Mouse (Mus musculus) thymus, postnatal 14 days (tissue): Measurements from ENCODE around the gene Crxos.
"Not testable (repeated sequence)": the region's sequence is repeated elsewhere in the genome, so short reads cannot be mapped to it uniquely, and the experiment has no call there.

ENCODE experiments used
- DNase-seq: peaks from one replicate; pipeline ENCODE4 v3.0.0; 2021

Crxos gene

DNA sequence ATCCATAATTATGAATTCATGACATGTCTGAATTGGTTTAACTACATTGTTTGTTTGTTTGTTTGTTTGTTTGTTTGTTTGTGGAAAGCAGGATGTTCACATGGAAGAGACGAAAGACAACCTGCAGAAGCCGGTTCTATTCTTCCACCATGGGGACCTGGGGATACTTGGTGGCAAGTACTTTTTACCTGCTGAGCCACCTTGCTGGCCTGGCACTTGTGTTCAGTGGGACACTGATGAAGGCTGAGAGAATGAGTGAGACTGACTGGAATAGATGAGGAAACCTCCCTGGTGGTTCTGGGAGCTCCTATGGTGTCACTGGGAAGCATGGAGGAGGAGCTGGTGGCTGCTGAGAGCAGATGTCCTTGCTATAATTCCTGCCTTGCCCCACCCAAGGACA lies at the start of gene Crxos:
Crxos (plus strand) TSS at position 301 of the 400 bp plus-strand sequence.
- DNase-seq, result no peak

DNA sequence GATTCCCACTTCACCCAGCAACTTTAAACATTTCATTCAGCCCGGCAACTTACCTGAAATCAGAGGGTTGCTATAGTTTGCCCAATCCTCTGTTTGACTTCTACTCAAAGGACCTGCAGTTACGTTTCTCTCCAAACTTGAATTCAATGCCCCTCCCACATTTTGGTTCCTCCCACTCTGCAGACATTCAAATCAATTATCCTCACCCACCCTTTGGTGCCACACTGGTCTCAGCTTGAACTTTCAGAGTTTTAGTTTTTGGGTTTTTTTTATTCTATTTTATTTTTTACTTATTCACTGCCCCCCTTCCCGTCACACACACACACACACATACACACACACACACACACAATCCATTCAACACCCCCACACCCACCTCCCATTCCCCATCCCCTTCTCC lies 42.8 kb upstream of the Crxos start, which contains the start of gene Obox6:
Obox6 (minus strand) TSS at position 101 of the 400 bp plus-strand sequence.
- no peak for DNase-seq

DNA sequence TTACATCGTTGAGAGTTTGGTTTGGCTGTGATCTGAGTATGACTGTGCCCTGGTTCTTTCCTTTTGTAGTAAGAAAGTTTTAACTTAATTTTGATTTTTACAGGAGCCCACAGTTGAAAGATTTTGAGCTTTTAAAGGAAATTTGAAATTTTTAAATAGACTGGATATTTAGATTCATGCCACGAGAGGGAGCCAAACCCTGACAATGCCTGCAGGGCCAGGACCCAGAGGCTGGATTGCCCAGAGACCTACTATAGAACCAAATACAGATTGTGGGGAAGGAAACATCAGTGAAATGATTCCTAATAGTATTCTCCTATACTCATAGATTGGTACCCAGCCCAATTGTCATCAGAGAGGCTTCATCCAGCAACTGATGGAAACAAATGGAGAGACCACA lies 22.8 kb upstream of the Crxos start:
- DNase-seq, result no peak

DNA sequence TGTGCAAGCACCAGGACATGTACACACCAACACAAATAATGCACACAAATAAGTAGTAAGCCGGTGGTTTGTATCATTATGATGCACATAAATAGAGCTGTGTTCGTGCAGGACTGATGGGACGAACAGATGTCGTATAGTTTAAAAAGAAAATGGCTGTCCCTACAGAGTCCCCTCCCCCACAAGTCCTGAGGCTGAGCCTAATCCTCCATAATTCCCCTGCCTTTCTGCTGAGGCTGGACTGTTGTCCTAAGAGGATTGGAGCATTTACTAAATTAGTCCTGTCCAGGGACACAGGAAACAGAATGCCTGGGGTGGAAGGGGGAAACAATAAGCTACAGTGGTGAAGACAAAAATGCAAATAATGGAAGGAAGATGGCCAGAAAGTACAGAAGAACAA lies 18.3 kb upstream of the Crxos start:
- DNase-seq, result no peak

DNA sequence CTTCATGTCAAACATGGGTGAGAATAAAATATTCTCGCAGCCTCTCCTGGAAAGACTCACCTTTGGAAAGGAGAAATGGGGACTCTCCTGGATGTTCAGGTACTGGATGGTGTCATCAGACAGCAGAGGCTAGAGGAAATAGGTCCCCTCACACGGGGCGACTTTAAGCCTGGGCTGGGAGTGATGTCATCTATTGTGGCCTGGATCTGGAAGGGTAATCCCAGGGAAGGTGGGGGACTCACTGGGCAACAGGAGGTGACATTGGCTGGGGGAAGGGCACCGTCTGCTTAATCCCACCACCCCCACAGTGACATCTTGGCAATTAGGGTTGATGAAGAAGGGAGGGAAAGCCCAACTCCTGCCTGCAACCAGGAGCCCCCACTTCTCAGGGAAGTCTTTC lies 2.7 kb upstream of the Crxos start, which contains the start of gene Crx:
Crx (minus strand) TSS at position 213 of the 400 bp plus-strand sequence.
- no peak for DNase-seq

DNA sequence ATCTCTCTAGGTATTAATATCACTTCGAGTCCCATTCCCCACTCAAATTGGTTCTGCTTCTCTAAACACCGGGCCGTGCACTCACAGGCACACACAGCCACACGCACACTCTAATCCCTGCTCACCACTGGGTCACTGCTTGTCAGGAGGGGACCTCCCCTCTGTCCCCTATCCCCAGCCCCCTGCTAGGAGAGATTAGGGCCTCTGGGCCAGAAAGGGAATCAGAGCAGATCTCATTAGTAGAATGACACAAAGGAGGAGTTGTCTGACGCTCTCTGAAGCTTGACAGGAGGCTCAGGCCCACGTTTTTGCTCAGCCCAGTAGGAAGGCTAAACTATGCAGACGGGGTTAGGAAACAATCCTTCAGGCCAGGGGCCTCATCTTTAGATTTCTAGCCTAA lies 1.0 kb upstream of the Crxos start:
- no peak for DNase-seq

DNA sequence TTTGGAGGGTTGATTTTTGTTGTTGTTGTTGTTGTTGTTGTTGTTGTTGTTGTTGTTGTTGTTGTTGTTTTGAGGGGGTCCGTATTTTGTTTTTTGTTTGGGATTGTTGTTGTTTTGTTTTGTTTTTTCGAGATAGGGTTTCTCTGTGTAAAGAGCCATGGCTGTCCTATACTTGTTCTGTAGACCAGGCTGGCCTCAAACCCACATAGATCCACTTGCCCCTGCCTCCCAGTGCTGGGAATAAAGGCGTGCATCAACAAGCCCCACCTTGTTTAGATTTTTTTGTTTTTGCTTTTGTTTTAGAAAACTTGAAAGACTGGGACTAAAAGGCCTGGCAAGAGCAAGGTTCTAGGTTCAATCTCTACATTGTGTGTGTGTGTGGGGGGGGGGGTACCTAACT lies 586 bp upstream of the Crxos start:
- no peak for DNase-seq

DNA sequence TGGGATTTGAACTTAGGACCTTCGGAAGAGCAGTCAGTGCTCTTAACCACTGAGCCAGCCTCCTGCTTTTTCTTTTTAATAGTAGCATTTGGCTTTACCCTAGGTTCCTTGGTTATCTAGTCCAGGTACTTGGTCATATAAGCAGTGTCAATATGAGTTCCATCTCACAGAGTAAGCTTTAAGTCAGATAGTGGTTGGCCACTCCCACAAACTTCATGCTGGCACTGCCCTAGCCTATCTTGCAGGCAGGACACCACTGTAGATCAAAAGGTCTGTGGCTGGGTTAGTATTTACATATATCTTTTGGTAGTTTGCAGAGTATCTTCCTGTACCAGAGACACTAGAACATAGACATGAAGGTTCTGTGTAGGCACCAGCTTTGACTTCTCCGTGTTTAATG lies 1.7 kb downstream of the Crxos start:
- DNase-seq, result no peak

DNA sequence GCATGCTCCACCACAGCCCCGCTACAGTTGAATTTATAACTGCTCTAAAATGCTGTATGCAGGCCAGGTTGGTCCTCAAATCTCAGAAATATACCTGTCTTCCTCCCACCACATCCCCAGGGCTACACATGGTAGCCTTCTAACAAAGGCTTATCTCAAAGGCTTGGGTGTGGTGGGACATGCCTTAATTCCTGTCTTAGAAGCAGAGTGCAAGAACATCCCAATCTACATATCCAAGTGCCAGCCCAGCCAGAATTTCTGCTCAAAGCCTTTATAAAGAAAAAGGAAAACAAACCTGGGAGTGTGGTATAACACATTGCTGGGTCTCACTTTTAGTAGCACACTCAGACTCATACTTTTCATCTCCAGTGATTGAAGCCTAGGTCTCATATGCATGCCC lies 11.8 kb downstream of the Crxos start:
- no peak for DNase-seq

DNA sequence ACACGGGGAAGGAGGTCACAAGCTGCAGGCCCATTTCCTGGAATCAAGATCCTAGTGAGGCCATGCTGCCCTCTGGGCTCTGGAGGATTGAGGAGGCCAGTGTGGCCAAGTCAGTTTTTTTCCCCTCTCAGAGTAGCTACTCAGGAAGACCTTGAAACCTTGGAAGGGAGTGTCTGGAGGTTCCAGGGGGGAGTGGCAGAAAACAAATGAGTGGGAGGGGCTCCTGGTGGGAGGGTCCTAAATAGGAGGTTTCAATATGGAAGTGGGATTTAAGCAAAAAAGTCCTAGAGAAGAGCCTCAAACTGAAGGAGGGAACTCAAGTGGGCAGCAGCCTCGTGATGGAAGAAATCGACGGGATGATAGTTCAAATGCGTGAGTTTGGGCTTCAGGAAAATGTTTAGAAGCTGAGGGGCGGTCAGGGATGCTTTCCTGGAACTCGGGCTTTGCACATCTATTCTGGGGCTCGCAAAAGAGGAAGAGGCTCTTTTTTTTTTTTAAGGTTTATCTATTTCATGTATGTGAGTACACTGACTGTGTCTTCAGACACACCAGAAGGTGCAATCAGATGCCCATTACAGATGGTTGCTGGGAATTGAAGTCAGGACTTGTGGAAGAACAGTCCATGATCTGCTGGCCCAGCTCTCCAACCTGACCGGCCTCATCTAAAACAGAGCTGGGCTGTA lies 19.1 kb downstream of the Crxos start:
- no peak for DNase-seq

DNA sequence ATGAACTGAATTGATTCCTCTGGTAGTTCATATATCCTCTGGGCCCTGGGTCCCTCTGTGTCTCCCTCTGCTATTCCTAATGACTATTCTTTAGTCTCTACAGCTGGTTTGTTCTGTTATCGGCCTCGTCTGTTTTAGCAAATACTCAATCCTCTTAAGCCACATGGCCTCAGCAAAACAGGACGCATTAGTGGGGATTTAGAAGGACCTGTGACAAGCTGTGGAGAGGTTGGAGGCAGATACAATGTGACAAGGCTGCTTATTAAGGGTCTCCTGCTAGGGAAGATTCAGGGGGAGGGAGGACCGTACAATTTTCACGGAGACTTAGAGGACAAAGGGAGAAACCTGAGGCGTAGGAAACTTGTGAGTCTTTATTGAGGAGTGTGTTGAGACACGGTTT lies 23.4 kb downstream of the Crxos start:
- DNase-seq, result no peak

DNA sequence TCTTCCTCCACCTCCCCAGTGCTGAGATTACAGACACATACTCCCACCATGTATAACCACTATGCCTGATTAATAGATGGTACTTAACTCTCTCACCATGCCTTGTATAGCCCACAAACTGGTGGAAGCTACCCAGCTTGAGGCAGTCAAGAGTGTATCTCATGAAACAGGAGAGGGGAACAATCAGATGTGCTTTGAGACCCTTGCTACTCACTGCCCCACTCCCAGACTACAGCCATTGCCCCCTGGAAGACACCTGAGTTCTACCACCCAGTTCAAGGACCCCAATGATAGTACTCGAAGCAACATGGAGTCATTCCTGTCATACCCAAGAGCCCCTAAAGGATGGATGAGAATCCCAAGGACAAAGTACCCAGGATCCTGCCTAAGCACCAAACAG lies 24.2 kb downstream of the Crxos start:
- no peak for DNase-seq

DNA sequence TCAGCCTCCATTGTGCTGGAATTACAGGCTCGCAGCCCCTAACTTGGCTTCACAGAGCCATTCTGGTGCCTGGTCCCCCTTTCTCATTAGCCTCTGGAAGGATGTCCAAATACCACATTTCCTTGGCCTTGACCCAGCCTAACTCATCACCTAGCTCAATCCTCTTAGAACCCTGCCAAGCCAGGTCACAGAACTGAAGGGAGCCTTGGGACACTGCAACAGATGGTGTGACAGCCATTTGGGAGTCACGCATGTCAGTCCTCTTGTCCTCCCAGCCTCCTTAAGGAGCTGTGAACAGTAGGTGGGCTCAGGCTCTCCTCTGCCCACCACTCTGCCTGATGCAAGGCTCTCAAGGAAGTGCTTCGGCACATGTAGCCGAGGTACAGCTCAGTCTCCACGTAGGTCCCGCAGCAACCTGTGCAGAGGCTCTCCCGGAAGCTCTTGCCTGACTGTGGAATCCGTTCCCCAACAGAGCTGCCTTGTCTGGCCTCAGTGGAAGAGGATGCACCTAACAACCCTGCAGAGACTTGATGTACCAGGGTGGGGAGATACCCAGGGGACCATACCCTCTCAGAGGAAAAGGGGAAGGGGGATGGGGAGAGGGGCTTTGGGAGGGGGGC lies 25.7 kb downstream of the Crxos start:
- DNase-seq, result no peak

DNA sequence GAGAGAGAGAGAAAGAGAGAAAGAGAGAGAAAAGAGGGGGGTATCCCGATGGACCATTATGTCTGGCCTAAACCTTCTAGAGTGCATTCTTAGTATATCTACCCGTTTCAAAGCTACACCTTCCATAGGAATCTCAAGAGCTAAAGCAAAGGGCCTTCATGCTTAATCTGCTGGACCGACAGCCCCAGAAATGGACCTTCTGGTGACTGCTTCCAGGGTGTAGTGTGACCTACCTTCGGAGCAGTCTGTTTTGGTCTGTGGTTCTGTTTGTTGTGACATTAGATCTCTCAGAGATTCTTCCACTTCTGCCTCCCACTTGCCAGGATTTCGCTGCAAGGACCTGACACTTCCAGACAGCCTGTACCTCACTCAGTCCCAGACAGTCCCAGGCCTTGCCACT lies 28.1 kb downstream of the Crxos start:
- DNase-seq, result no peak

DNA sequence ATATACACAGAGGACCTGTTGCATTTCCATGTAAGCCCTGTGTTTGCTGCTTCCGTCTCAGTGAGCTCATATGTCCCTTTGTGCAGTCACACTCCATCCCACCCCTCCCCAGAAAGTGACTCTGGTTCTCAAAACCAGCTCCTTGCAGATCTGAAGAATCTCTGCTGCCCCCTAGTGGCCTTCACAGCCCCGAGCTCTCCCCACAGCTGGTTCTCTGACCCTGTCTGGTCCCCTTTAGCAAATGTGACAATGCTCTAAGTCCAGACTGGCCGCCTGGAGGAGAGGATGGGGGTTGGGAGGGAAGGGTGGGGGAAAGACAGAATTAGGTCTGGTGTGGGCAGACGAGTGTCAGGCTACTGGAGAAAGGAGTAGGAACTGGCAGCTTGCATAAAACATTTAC lies 29.8 kb downstream of the Crxos start:
- peak; percentile 80 for DNase-seq

DNA sequence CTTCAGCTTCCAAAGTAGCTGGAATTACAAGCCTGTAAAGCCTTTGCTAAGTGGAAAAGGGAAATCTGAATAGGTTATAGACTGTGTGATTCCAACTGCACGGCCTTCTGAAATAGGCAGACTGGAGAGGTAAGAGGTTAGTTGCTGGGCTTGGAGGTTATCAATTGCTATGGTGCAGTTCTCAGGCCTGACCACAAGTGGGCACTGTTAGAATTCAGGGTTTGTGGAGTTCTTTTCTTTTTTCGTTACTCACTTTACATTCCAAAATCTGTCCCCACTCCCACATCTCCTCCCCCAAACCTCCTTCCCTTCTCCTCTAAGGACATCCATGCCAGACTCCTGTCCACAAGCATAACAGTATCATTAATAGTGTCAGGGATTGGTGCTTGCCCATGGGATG lies 31.8 kb downstream of the Crxos start:
- DNase-seq, result peak; percentile 54

DNA sequence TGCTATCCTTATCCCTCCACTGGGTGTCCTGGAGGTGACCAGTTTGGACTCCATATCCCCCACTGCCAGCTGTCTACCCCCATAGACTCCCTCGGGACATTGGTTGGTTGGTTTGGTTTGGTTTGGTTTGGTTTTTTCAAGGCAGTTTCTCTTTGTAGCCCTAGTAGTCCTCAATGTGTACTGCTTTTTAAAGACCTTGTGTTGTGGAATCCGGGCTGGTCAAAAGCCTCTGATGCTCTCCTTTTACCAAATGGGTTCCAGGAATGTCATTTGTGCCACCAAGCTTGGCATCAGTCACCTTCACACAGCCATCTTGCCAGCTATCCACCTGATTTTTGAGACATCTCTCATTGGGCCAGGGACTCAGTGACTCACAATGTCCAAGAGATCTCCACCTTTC lies 32.3 kb downstream of the Crxos start:
- no peak for DNase-seq

DNA sequence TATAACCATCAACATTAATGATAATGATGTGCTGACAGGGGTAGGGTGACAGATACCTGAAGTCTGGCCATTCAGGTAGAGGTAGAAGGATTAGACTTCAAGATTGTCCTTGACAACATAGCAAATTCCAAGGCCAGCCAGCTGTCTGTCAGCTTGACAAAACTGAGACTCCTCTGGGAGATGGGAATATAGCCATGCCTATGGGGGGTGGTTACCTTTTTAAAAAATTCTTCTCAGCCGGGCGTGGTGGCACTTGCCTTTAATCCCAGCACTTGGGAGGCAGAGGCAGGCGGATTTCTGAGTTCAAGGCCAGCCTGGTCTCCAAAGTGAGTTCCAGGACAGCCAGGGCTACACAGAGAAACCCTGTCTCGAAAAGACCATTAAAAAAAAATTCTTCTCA lies 33.3 kb downstream of the Crxos start:
- DNase-seq, result not testable (repeated sequence)

DNA sequence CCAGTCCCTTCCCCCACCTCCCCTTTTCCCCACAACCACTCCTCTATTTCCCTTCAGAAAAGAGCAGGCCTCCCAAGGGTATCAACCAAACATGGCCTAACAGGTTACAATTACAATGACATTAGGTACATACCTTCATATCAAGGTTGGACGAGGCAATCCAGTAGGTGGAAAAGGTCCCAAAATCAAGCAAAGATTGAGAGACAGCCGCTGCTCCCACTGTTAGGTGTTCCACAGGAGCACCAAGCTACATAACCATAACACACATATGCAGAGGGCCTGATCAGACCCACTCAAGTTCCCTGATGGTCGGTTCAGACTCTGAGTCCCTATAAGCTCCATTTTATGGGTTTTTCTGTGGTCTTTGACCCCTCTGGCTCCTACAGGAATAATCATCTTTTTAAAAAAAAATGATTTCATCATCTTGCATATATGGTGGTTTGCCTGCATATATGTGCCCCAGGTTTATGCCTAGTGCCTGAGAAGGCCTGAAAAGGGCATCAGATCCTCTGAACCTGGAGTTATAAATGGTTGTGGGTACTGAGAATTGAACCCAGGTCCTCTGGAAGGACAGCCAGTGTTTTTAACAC lies 33.8 kb downstream of the Crxos start:
- no peak for DNase-seq

DNA sequence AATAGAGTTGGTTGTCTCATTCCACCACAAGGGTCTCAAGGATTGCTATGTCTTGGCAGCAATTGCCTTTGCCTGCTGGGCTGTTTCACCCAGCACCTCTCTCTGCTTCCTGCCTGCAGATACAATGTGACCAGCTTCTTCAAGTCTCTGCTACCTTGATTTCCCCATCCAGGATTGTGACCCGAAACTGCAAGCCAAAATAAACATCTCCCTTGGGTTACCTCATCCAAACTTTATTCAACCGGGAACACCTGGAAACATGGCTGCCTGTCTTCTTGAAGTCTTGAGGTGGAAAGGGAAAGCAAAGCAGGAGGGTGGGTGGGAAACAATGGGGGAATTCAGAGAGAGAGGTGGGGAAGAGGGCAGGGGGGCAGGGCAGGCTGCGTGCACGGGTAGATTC lies 34.6 kb downstream of the Crxos start:
- no peak for DNase-seq

DNA sequence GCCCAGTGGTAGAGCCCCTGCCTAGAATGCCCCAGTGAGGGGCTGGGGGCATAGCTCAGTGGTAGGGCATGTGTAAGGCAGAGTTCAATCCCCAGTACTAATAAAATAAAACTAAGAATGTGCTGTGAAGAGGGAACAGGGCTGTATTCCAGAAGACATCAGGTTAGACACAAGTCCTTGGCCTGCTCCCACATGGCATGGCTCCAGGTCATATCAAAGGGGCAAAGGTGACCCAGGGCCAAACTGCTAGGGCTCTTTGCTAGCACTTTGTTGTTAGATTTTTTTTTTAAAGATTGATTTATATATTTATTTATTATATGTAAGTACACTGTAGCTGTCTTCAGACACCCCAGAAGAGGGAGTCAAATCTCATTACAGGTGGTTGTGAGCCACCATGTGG lies 36.0 kb downstream of the Crxos start:
- no peak for DNase-seq

DNA sequence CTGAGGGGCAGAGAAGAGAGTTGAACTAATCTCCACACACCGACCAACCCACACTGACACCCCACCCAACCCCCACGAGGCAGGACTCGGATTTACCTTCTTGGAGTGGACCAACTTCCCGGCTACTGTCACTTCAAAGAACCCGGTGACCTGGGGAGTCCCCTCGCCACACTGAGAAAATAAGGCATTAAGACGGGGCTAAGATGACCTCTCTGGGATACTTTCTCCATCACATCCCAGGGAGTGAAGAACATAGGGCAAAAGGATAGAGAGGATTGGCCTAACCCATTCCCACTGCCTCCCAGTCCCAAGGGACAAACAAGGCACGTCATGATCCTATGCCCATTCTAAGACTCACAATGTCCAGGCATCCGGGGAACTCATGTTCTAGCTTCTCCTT lies 37.5 kb downstream of the Crxos start:
- no peak for DNase-seq

DNA sequence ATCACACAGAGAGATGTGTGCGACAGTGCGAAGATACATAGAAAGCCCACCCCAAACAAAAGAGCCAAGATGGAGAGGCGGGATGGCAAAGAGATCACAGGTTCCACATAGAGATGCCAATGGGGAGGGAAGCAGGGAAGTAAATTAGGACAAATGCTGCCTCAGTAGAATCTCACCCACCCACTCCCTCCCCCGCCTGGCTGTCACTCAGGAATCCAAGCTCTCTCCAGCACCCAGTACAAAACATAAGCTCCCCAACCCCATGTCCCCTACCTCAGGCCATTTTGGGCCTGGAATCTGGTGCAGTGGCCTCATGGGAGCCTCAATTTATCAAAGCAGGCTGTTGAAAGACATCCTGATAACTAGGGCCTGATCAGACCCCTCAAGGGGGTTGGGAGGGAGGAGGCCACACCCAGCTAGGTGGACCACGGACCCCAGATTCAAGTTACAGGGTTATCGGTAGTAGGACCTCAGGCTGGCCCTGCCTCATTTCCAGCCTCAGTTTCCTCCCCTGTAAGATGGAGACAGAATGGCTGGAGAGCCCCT lies 38.3 kb downstream of the Crxos start:
- no peak for DNase-seq

DNA sequence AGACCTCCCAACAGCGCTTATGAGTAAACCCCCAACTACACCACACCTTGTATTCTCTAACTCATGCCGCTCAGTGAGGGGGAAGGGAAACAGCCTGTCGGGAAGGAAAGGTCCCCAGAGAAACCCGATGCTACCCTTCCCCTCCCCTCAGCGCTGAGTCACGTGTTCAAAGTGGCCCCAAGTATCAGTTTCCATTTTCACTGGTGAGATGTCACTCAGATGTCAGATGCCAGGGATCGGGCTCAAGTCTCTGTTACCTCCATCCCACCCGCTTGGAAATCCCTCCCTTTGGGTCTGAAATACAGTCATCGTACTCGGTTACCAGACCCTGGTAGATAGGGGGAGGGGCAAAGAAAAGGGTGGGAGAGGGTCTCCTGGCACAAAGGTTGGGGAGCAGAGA lies 39.4 kb downstream of the Crxos start:
- peak; percentile 60 for DNase-seq
